7 mouse cellular contexts compared by ENCODE assay signal in the genomic region with DNA sequence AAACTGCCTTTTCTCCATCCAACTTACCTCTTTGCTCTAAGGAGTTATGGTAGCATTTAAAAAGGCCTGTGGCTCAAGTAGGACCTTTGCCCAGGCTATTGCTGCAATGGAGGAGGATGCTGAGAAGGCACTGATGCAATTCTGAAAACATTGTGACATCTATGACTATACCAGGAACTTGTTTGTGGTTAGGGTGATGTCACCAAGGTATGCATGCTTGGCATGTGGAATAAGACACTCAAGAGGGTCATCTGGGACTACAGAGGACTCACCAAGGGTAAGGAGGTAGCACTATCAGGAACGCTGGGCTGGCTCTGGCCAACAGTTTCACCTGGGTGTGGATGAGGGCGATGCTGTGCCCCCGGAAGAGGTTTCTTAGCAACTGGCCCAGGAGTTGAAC. TPM values are rescaled to one million over a fixed set of nuclear protein-coding genes. Genes with fewer than 3 reads are reported as not detected.
DNase-seq lines count a peak whose midpoint lies in the region; ATAC-seq and TF ChIP-seq lines count a peak whose summit lies in the region.

A gene (minus strand): TSS at position 108 of the 400 bp plus-strand sequence.

- no peak for ATAC-seq in G1E (ENCODE audit: extremely low read depth, insufficient number of reproducible peaks, low FRiP score, poor library complexity, severe bottlenecking)
- no peak for ATAC-seq in hindbrain, embryonic 16.5 days
- ATAC-seq in lung, embryonic 14.5 days (ENCODE audit: insufficient read depth), result no peak
- no peak for ATAC-seq in stomach, embryonic 16.5 days (ENCODE audit: insufficient read depth, low FRiP score)

- H3K9ac ChIP-seq in hindbrain, embryonic 16.5 days (ENCODE audit: low read depth, low read length), result no peak within 1 kb of the TSS
- H3K9ac ChIP-seq in lung, embryonic 14.5 days, result no peak within 1 kb of the TSS
- no peak within 1 kb of the TSS for H3K9ac ChIP-seq in stomach, embryonic 16.5 days (ENCODE audit: low read length)

- no peak for DNase-seq in G1E (ENCODE audit: low spot score)
- DNase-seq in adrenal gland, postnatal 25 days, result no peak
- DNase-seq in gastrocnemius, adult 8-10 months (ENCODE audit: low spot score in 2 of 2), result no peak
- no peak for DNase-seq in lung, embryonic 14.5 days
- DNase-seq in cerebellum, adult 11-12 months, result no peak

- no peak for TF ChIP-seq CTCF in G1E (IDR thresholded peaks at IDR 0.05; ENCODE audit: low read depth, low read length)
- TF ChIP-seq CTCF in lung, embryonic 14.5 days (IDR thresholded peaks at IDR 0.05; ENCODE audit: low read depth), result no peak

- H3K27ac ChIP-seq in hindbrain, embryonic 16.5 days (ENCODE audit: low read depth, low read length), result no peak within 1 kb of the TSS
- no peak within 1 kb of the TSS for H3K27ac ChIP-seq in lung, embryonic 14.5 days (ENCODE audit: low read depth)
- no peak within 1 kb of the TSS for H3K27ac ChIP-seq in stomach, embryonic 16.5 days (ENCODE audit: low read length)

- no peaks in the 10 kb centered on the region for H3K36me3 ChIP-seq in G1E (replicated peaks)
- no peaks in the 10 kb centered on the region for H3K36me3 ChIP-seq in hindbrain, embryonic 16.5 days (ENCODE audit: control insufficient read depth, insufficient read depth, low read length)
- no peaks in the 10 kb centered on the region for H3K36me3 ChIP-seq in lung, embryonic 14.5 days (ENCODE audit: insufficient read depth)
- H3K36me3 ChIP-seq in stomach, embryonic 16.5 days (ENCODE audit: control insufficient read depth, insufficient read depth, low read length), result no peaks in the 10 kb centered on the region

- H3K4me1 ChIP-seq in G1E (ENCODE audit: insufficient read depth, low read depth, low read length), result peaks cover 3% of the 10 kb centered on the region
- H3K4me1 ChIP-seq in hindbrain, embryonic 16.5 days (ENCODE audit: control insufficient read depth, insufficient read depth, low read depth, low read length), result no peaks in the 10 kb centered on the region
- H3K4me1 ChIP-seq in lung, embryonic 14.5 days (ENCODE audit: insufficient read depth), result no peaks in the 10 kb centered on the region; the same call in 1 of the 2 replicates
- H3K4me1 ChIP-seq in stomach, embryonic 16.5 days (ENCODE audit: control insufficient read depth, insufficient read depth, low read length), result no peaks in the 10 kb centered on the region

- no peaks in the 10 kb centered on the region for H3K9me3 ChIP-seq in G1E (replicated peaks)
- 0 out of 2 replicates have a peak, but pooled peaks cover under 1% of the 10 kb centered on the region for H3K9me3 ChIP-seq in hindbrain, embryonic 16.5 days (ENCODE audit: control insufficient read depth, low read length)
- H3K9me3 ChIP-seq in lung, embryonic 14.5 days (ENCODE audit: low read depth, low read length), result no peaks in the 10 kb centered on the region
- H3K9me3 ChIP-seq in stomach, embryonic 16.5 days (replicated peaks; ENCODE audit: control insufficient read depth, low read length), result no peaks in the 10 kb centered on the region

- no peak within 1 kb of the TSS for H3K4me2 ChIP-seq in hindbrain, embryonic 16.5 days (ENCODE audit: low read length)
- no peak within 1 kb of the TSS for H3K4me2 ChIP-seq in lung, embryonic 14.5 days
- no peak within 1 kb of the TSS for H3K4me2 ChIP-seq in stomach, embryonic 16.5 days (ENCODE audit: low read depth, low read length)

- no peak within 1 kb of the TSS for H3K4me3 ChIP-seq in G1E (ENCODE audit: low read depth, low read length)
- no peak within 1 kb of the TSS for H3K4me3 ChIP-seq in hindbrain, embryonic 16.5 days (ENCODE audit: low read length)
- H3K4me3 ChIP-seq in lung, embryonic 14.5 days (ENCODE audit: low read depth, low read length), result no peak within 1 kb of the TSS
- no peak within 1 kb of the TSS for H3K4me3 ChIP-seq in stomach, embryonic 16.5 days (replicated peaks; ENCODE audit: low read length)

- peaks cover 36% of the 10 kb centered on the region for H3K27me3 ChIP-seq in G1E (ENCODE audit: insufficient read depth, low read length)
- no peaks in the 10 kb centered on the region for H3K27me3 ChIP-seq in hindbrain, embryonic 16.5 days (replicated peaks; ENCODE audit: control insufficient read depth, insufficient read depth, low read length)
- H3K27me3 ChIP-seq in lung, embryonic 14.5 days (ENCODE audit: insufficient read depth, low read length), result no peaks in the 10 kb centered on the region
- no peaks in the 10 kb centered on the region for H3K27me3 ChIP-seq in stomach, embryonic 16.5 days (ENCODE audit: control insufficient read depth, insufficient read depth, low read length)

- 87% methylated on average over 3 of the region's 3 CpGs for WGBS in hindbrain, embryonic 16.5 days
- 74% methylated on average over 3 of the region's 3 CpGs for WGBS in lung, embryonic 14.5 days
- 72% methylated on average over 3 of the region's 3 CpGs for WGBS in stomach, embryonic 16.5 days

RNA-seq across cellular contexts. Expression of the gene that starts here (rescaled TPM):
- total RNA-seq in G1E (2014; fragmentation: Nextera tagmentation), result 41.8 and 44.4 TPM in 2 replicates
- total RNA-seq in G1E (2017), result 36.0 and 44.9 TPM in 2 replicates
- polyA plus RNA-seq in G1E (2012), result 14.0 and 14.9 TPM in 2 replicates
- 184 and 194 TPM in 2 replicates for total RNA-seq in adrenal gland, postnatal 25 days (2021)
- total RNA-seq in gastrocnemius, adult 8-10 months (2022), result 100 to 1,000 TPM; 110 to 167 (median 131) TPM
- 58.8 and 60.3 TPM in 2 replicates for polyA plus RNA-seq in hindbrain, embryonic 16.5 days (2015; fragmentation: Nextera tagmentation; extraction: Ambion mirVana)
- polyA plus RNA-seq in lung, embryonic 14.5 days (2014; fragmentation: Nextera tagmentation; extraction: Ambion mirVana), result 54.6 and 54.7 TPM in 2 replicates
- 23.4 and 23.6 TPM in 2 replicates for polyA plus RNA-seq in stomach, embryonic 16.5 days (2015; fragmentation: Nextera tagmentation; extraction: Ambion mirVana)
